Comparison of ENCODE assay signal across 9 mouse cellular contexts in the genomic region with DNA sequence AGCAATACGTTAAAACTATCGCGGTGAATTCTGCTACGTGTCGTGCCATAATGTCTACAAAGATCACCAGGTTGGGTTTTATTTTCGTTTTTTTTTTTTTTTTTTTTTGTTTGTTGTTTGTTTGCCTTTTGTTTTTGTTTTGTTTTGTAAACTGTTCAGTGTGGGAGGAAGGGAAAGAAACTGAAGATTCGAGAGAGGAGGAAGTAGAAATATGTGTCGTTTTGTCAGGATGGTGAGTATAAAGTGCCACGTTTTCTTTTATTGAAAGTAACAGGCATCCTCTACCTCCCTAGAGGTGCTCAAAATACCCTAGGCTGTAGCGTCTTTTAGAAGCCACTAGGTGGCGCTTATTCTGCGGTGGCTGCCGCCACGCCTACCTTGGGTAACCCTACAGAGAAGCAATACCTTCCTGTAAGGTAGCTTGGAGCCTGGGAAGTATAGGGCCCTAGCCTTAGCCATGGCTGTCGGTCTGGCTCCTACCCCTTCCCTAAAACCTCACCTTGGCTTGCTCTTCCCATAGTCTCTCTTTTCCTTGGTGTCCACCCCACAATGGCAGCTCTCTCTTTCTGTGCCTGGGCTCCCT.
DNase-seq lines count a peak whose midpoint lies in the region; ATAC-seq and TF ChIP-seq lines count a peak whose summit lies in the region.
"Had no signal": no experiment of that assay in that cellular context is flagged by ENCODE, and none has a peak within 500 bp of the region (broad histone marks: within the 10 kb centered on the region; RNA-seq: fewer than 3 reads in every experiment).

No protein-coding gene starts in this region.

- ATAC-seq in liver, embryonic 12.5 days = peak; percentile 61; the same call in 1 of the 2 replicates
- peak; percentile 72; the same call in 1 of the 2 replicates for ATAC-seq in liver, postnatal 0 days

- no peak overlapping the region for H3K9ac ChIP-seq in liver, embryonic 12.5 days
- H3K9ac ChIP-seq in liver, postnatal 0 days (replicated peaks) = no peak overlapping the region
- H3K9ac ChIP-seq: heart, embryonic 15.5 days had no signal

- no peaks in the 10 kb centered on the region for H3K36me3 ChIP-seq in liver, embryonic 12.5 days
- no peaks in the 10 kb centered on the region for H3K36me3 ChIP-seq in liver, postnatal 0 days (replicated peaks; ENCODE audit: insufficient read depth, low read length)
- H3K36me3 ChIP-seq: heart, embryonic 15.5 days had no signal

- DNase-seq in adrenal gland, adult (ENCODE audit: inconsistent age in 2 of 2, low spot score in 1 of 2) = peak; percentile 10 to 53
- DNase-seq in adrenal gland, adult 8-10 months = no peak
- DNase-seq in liver (no peak), adipocyte (ENCODE audit: low spot score) (no peak)
- DNase-seq in liver, postnatal 0 days = peak; percentile 17
- DNase-seq in left cerebral cortex, adult 11 months (ENCODE audit: low spot score) = no peak

- no peak overlapping the region for H3K4me3 ChIP-seq in liver, embryonic 12.5 days
- no peak overlapping the region for H3K4me3 ChIP-seq in bone marrow macrophage, adult 2 months (ENCODE audit: insufficient read depth, low read length)
- H3K4me3 ChIP-seq in liver, postnatal 0 days (ENCODE audit: low read depth, low read length) = no peak overlapping the region
- H3K4me3 ChIP-seq: heart, embryonic 15.5 days had no signal

- no peak for TF ChIP-seq EP300 in liver, postnatal 0 days (IDR thresholded peaks at IDR 0.05; ENCODE audit: low read depth)

- H3K4me1 ChIP-seq in liver, embryonic 12.5 days = no peaks in the 10 kb centered on the region
- H3K4me1 ChIP-seq in bone marrow macrophage, adult 2 months (ENCODE audit: control insufficient read depth, insufficient read depth, low read length) = no peaks in the 10 kb centered on the region
- H3K4me1 ChIP-seq in liver, postnatal 0 days (ENCODE audit: insufficient read depth) = no peaks in the 10 kb centered on the region
- H3K4me1 ChIP-seq: heart, embryonic 15.5 days had no signal

- WGBS in liver, embryonic 12.5 days (ENCODE audit: insufficient replicate concordance) = 13% methylated on average over 15 of the region's 15 CpGs
- WGBS in liver, postnatal 0 days (ENCODE audit: insufficient replicate concordance) = 25% methylated on average over 15 of the region's 15 CpGs

- TF ChIP-seq CTCF in bone marrow macrophage, adult 2 months (IDR thresholded peaks at IDR 0.05; ENCODE audit: low read depth, low read length) = peak; percentile 57
- TF ChIP-seq CTCF in liver, postnatal 0 days (IDR thresholded peaks at IDR 0.05; ENCODE audit: low read depth) = peak; percentile 71

- no peaks in the 10 kb centered on the region for H3K27me3 ChIP-seq in liver, embryonic 12.5 days (replicated peaks)
- H3K27me3 ChIP-seq in liver, postnatal 0 days (ENCODE audit: insufficient read depth, low read length) = no peaks in the 10 kb centered on the region
- H3K27me3 ChIP-seq: heart, embryonic 15.5 days had no signal

- no peak for TF ChIP-seq POLR2A in bone marrow macrophage, adult 2 months (IDR thresholded peaks at IDR 0.05; ENCODE audit: borderline replicate concordance, low read depth, low read length)

- no peak overlapping the region for H3K4me2 ChIP-seq in liver, embryonic 12.5 days
- H3K4me2 ChIP-seq in liver, postnatal 0 days (ENCODE audit: low read depth, low read length) = no peak overlapping the region
- H3K4me2 ChIP-seq: heart, embryonic 15.5 days had no signal

- H3K9me3 ChIP-seq in liver, embryonic 12.5 days (replicated peaks) = no peaks in the 10 kb centered on the region
- H3K9me3 ChIP-seq in liver, postnatal 0 days (ENCODE audit: low read length) = no peaks in the 10 kb centered on the region
- H3K9me3 ChIP-seq: heart, embryonic 15.5 days had no signal

- H3K27ac ChIP-seq in liver, embryonic 12.5 days = no peak overlapping the region
- no peak overlapping the region for H3K27ac ChIP-seq in bone marrow macrophage, adult 2 months (ENCODE audit: insufficient read depth, low read depth, low read length)
- H3K27ac ChIP-seq in liver, postnatal 0 days (ENCODE audit: low read depth) = no peak overlapping the region
- H3K27ac ChIP-seq: heart, embryonic 15.5 days had no signal

Comparison
In these comparisons a context has a peak if more than half of its experiments do, and no peak if none do; other contexts are left out.
1. DNase-seq: peak in adrenal gland, adult (2 of 2) and liver, postnatal 0 days (single experiment); none in adrenal gland, adult 8-10 months (single experiment), liver (single experiment), left cerebral cortex, adult 11 months (single experiment) and adipocyte (single experiment).